29 mouse cellular contexts compared by ENCODE assay signal in the genomic region with DNA sequence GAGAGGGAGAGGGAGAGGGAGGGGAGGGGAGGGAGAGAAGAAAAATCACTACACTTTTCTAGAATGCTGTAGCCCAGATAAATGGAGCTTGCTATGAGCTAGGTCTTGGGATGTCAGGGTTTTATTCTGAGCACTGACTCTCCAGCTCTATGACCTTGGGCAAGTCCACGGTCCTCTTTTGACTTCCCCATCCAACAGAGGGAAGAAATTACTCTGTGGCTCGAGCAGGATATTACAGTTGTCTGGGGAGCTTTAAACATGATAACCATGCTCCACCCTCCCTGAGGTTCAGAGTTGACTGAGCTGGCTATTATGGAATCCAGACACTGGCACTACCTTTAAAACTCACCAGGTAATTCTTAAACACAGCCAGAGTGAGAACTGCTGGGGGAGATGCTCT.
DNase-seq lines count a peak whose midpoint lies in the region; ATAC-seq and TF ChIP-seq lines count a peak whose summit lies in the region.
"Had no signal": no experiment of that assay in that cellular context is flagged by ENCODE, and none has a peak within 500 bp of the region (broad histone marks: within the 10 kb centered on the region; RNA-seq: fewer than 3 reads in every experiment).

No protein-coding gene starts in this region.

- H3K36me3 ChIP-seq in embryonic facial prominence, embryonic 12.5 days = no peaks in the 10 kb centered on the region
- H3K36me3 ChIP-seq in embryonic facial prominence, embryonic 10.5 days (replicated peaks) = no peaks in the 10 kb centered on the region
- no peaks in the 10 kb centered on the region for H3K36me3 ChIP-seq in limb, embryonic 14.5 days (ENCODE audit: control insufficient read depth, insufficient read depth, low read length)
- H3K36me3 ChIP-seq: embryonic facial prominence, embryonic 13.5 days; embryonic facial prominence, embryonic 15.5 days; forebrain, embryonic 10.5 days; forebrain, embryonic 12.5 days; G1E had no signal

- no peak for TF ChIP-seq POLR2A in limb, embryonic 14.5 days (IDR thresholded peaks at IDR 0.05; ENCODE audit: borderline replicate concordance, extremely low read depth, insufficient read depth, insufficient read length)

- 47% methylated on average over 2 of the region's 2 CpGs for WGBS in embryonic facial prominence, embryonic 12.5 days
- WGBS in embryonic facial prominence, embryonic 10.5 days = 69% methylated on average over 2 of the region's 2 CpGs
- WGBS in limb, embryonic 14.5 days = 25% methylated on average over 2 of the region's 2 CpGs

- H3K9me3 ChIP-seq in embryonic facial prominence, embryonic 12.5 days = no peaks in the 10 kb centered on the region
- no peaks in the 10 kb centered on the region for H3K9me3 ChIP-seq in embryonic facial prominence, embryonic 10.5 days
- no peaks in the 10 kb centered on the region for H3K9me3 ChIP-seq in limb, embryonic 14.5 days (ENCODE audit: control insufficient read depth, low read length)
- H3K9me3 ChIP-seq: embryonic facial prominence, embryonic 13.5 days; embryonic facial prominence, embryonic 15.5 days; forebrain, embryonic 10.5 days; forebrain, embryonic 12.5 days had no signal

- H3K4me3 ChIP-seq in embryonic facial prominence, embryonic 12.5 days = no peak overlapping the region
- H3K4me3 ChIP-seq in embryonic facial prominence, embryonic 10.5 days = no peak overlapping the region
- H3K4me3 ChIP-seq in limb, embryonic 14.5 days (replicated peaks; ENCODE audit: low read length) = no peak overlapping the region
- H3K4me3 ChIP-seq: embryonic facial prominence, embryonic 13.5 days; embryonic facial prominence, embryonic 15.5 days; erythroblast, embryonic 14.5 days; forebrain, embryonic 10.5 days; forebrain, embryonic 12.5 days had no signal

- no peak for ATAC-seq in embryonic facial prominence, embryonic 12.5 days (ENCODE audit: insufficient number of reproducible peaks, insufficient read depth, low FRiP score, low TSS enrichment)
- peak; percentile 30; the same call in 1 of the 2 replicates for ATAC-seq in granulocyte monocyte progenitor cell, adult 5-6 weeks (replicated peaks; ENCODE audit: poor library complexity, severe bottlenecking)
- 0 out of 2 replicates have a peak, but pooled peaks have one; percentile 21 for ATAC-seq in limb, embryonic 14.5 days (ENCODE audit: low FRiP score, low read depth)
- peak; percentile 57; the same call in 1 of the 2 replicates for ATAC-seq in megakaryocyte, adult 5-6 weeks (ENCODE audit: poor library complexity, severe bottlenecking)
- ATAC-seq: activated CD4-positive, CD25-positive, alpha-beta regulatory T cell, adult 4 months; CD4-positive, CD25-positive, alpha-beta regulatory T cell, adult 4 months; forebrain, embryonic 14.5 days; Patski had no signal

- no peaks in the 10 kb centered on the region for H3K27me3 ChIP-seq in embryonic facial prominence, embryonic 12.5 days
- peaks cover 11% of the 10 kb centered on the region for H3K27me3 ChIP-seq in embryonic facial prominence, embryonic 10.5 days (replicated peaks; ENCODE audit: low read depth, poor library complexity, severe bottlenecking)
- H3K27me3 ChIP-seq in limb, embryonic 14.5 days (ENCODE audit: control insufficient read depth, insufficient read depth, low read length) = no peaks in the 10 kb centered on the region
- H3K27me3 ChIP-seq: CH12.LX; embryonic facial prominence, embryonic 13.5 days; embryonic facial prominence, embryonic 15.5 days; forebrain, embryonic 12.5 days; Patski had no signal

- H3K9ac ChIP-seq in embryonic facial prominence, embryonic 12.5 days = no peak overlapping the region
- no peak overlapping the region for H3K9ac ChIP-seq in limb, embryonic 14.5 days (ENCODE audit: low read depth, low read length, severe bottlenecking)
- H3K9ac ChIP-seq: embryonic facial prominence, embryonic 13.5 days; embryonic facial prominence, embryonic 15.5 days; forebrain, embryonic 12.5 days had no signal

- H3K4me1 ChIP-seq in embryonic facial prominence, embryonic 12.5 days = peaks cover 13% of the 10 kb centered on the region; the same call in 1 of the 2 replicates
- H3K4me1 ChIP-seq in embryonic facial prominence, embryonic 10.5 days = peaks cover 9% of the 10 kb centered on the region
- peaks cover 38% of the 10 kb centered on the region for H3K4me1 ChIP-seq in limb, embryonic 14.5 days (ENCODE audit: control insufficient read depth, insufficient read depth, low read length)

- H3K4me2 ChIP-seq in embryonic facial prominence, embryonic 12.5 days (replicated peaks) = no peak overlapping the region
- H3K4me2 ChIP-seq in limb, embryonic 14.5 days (replicated peaks; ENCODE audit: low read depth, low read length, severe bottlenecking) = no peak overlapping the region
- H3K4me2 ChIP-seq: embryonic facial prominence, embryonic 13.5 days; embryonic facial prominence, embryonic 15.5 days; forebrain, embryonic 12.5 days had no signal

- 0 out of 2 replicates have a peak overlapping the region, but pooled peaks have one; percentile 23 for H3K27ac ChIP-seq in embryonic facial prominence, embryonic 12.5 days
- H3K27ac ChIP-seq in embryonic facial prominence, embryonic 10.5 days (replicated peaks) = no peak overlapping the region
- H3K27ac ChIP-seq in limb, embryonic 14.5 days (replicated peaks; ENCODE audit: low read depth, low read length) = peak overlapping the region; percentile 53; the same call in 1 of the 2 replicates
- H3K27ac ChIP-seq: embryonic facial prominence, embryonic 13.5 days; forebrain, embryonic 10.5 days; forebrain, embryonic 12.5 days had no signal

- intact Hi-C loops in heart, postnatal 10 days (cut with DNase I) = loop anchor here (5.0 kb wide), 1 partner anchor 467 kb away; no protein-coding TSS in a partner anchor

- DNase-seq in embryonic facial prominence, embryonic 10.5 days (ENCODE audit: low spot score) = no peak
- no peak for DNase-seq in limb, embryonic 14.5 days (ENCODE audit: low spot score)
- DNase-seq in heart, postnatal 10 days = no peak
- DNase-seq in gastrocnemius, adult 18-20 months (ENCODE audit: low spot score) = no peak
- DNase-seq in heart, adult 9 months (ENCODE audit: low spot score in 2 of 2) = no peak
- DNase-seq: adrenal gland, adult 8-10 months; adrenal gland, postnatal 14 days; adrenal gland, postnatal 36 days; B cell, adult 2 months; cerebellum, adult 11-12 months; cerebellum, adult 2 months; cerebellum, adult 9-10 months; cerebellum, postnatal 14 days; cerebellum, postnatal 36 days; embryo, embryonic 11 days had no signal
